7 mouse cellular contexts compared by ENCODE assay signal in the genomic region with DNA sequence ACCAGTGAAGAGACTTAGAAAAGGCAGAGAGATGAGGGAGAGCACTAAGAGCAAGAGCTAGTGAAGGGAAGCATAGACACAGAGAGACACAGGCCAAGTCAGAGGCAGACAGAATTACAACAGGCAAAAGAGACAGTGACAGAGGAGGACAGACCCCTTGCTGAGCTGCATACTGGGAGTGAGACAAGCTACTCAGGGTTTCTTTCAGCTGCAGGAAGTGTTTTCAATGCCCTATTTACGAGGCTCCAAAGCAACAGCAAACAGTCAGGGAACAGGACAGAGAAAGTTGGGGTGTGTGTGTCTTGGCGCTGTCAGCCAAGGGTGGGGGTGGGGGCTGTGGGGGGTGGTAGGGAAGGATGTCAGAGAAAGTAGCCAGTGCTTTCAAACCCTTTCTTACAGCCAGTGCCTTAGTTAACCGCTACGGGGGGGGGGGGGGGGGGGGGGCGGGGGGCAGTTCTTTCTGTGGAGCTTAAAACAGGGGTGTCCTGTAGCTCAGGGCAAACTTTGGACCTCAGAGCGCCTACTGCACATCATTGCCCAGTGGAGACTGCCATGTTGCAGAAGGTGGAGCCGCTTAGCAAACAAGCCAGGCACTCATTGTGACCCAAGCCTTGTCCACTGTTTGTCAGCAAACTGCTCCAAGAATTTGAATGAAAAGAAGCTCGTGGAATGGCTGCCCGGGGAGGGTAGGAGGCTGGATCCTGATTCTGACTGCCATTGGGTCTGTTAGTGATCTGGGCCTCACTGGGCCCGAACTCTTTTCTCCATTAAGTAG. TPM values are rescaled to one million over a fixed set of nuclear protein-coding genes. Genes with fewer than 3 reads are reported as not detected.
DNase-seq lines count a peak whose midpoint lies in the region; ATAC-seq and TF ChIP-seq lines count a peak whose summit lies in the region.

A gene (minus strand): TSS at position 107 of the 775 bp plus-strand sequence.

- no peaks in the 10 kb centered on the region for H3K36me3 ChIP-seq in lung, embryonic 14.5 days (ENCODE audit: insufficient read depth)
- H3K36me3 ChIP-seq in forebrain, embryonic 10.5 days (replicated peaks): no peaks in the 10 kb centered on the region
- H3K36me3 ChIP-seq in limb, embryonic 15.5 days: no peaks in the 10 kb centered on the region

- ATAC-seq in lung, embryonic 14.5 days (ENCODE audit: insufficient read depth): no peak
- no peak for ATAC-seq in limb, embryonic 15.5 days (ENCODE audit: insufficient number of reproducible peaks, low FRiP score, low TSS enrichment, low read depth)

- H3K27ac ChIP-seq in lung, embryonic 14.5 days (ENCODE audit: low read depth): no peak within 1 kb of the TSS
- H3K27ac ChIP-seq in forebrain, embryonic 10.5 days: peak within 1 kb of the TSS; percentile 48; the same call in 1 of the 2 replicates
- H3K27ac ChIP-seq in limb, embryonic 15.5 days: no peak within 1 kb of the TSS

- no peaks in the 10 kb centered on the region for H3K27me3 ChIP-seq in lung, embryonic 14.5 days (ENCODE audit: insufficient read depth, low read length)
- H3K27me3 ChIP-seq in forebrain, embryonic 10.5 days (ENCODE audit: poor library complexity, severe bottlenecking): peaks cover 33% of the 10 kb centered on the region
- H3K27me3 ChIP-seq in limb, embryonic 15.5 days: no peaks in the 10 kb centered on the region

- H3K9me3 ChIP-seq in lung, embryonic 14.5 days (ENCODE audit: low read depth, low read length): no peaks in the 10 kb centered on the region
- H3K9me3 ChIP-seq in forebrain, embryonic 10.5 days: no peaks in the 10 kb centered on the region
- no peaks in the 10 kb centered on the region for H3K9me3 ChIP-seq in limb, embryonic 15.5 days

- intact Hi-C loops in heart, postnatal 25 days (cut with DNase I): no loop called here

- 37% methylated on average over 7 of the region's 10 CpGs for WGBS in lung, embryonic 14.5 days
- 18% methylated on average over 8 of the region's 10 CpGs for WGBS in forebrain, embryonic 10.5 days
- 41% methylated on average over 7 of the region's 10 CpGs for WGBS in limb, embryonic 15.5 days

- 0 out of 2 replicates have a peak, but pooled peaks cover 9% of the 10 kb centered on the region for H3K4me1 ChIP-seq in lung, embryonic 14.5 days (ENCODE audit: insufficient read depth)
- H3K4me1 ChIP-seq in forebrain, embryonic 10.5 days: peaks cover 26% of the 10 kb centered on the region
- H3K4me1 ChIP-seq in limb, embryonic 15.5 days: peaks cover 7% of the 10 kb centered on the region

- DNase-seq in lung, embryonic 14.5 days: no peak
- DNase-seq in lung, adult 18-20 months: no peak
- DNase-seq in forebrain, embryonic 10.5 days (ENCODE audit: extremely low spot score, low spot score): no peak
- no peak for DNase-seq in heart, postnatal 25 days (ENCODE audit: low spot score)
- no peak for DNase-seq in MN1 (ENCODE audit: low spot score)
- no peak for DNase-seq in frontal cortex, postnatal 36 days (ENCODE audit: low spot score in 2 of 2)

- H3K4me2 ChIP-seq in lung, embryonic 14.5 days: peak within 1 kb of the TSS; percentile 51
- peak within 1 kb of the TSS; percentile 53 for H3K4me2 ChIP-seq in limb, embryonic 15.5 days

- H3K9ac ChIP-seq in lung, embryonic 14.5 days: no peak within 1 kb of the TSS
- 0 out of 2 replicates have a peak within 1 kb of the TSS, but pooled peaks have one; percentile 29 for H3K9ac ChIP-seq in limb, embryonic 15.5 days

- H3K4me3 ChIP-seq in lung, embryonic 14.5 days (ENCODE audit: low read depth, low read length): no peak within 1 kb of the TSS
- H3K4me3 ChIP-seq in forebrain, embryonic 10.5 days: peak within 1 kb of the TSS; percentile 33
- peak within 1 kb of the TSS; percentile 27; the same call in 1 of the 2 replicates for H3K4me3 ChIP-seq in limb, embryonic 15.5 days

- TF ChIP-seq CTCF in lung, embryonic 14.5 days (IDR thresholded peaks at IDR 0.05; ENCODE audit: low read depth): no peak

RNA-seq across cellular contexts. Expression of the gene that starts here (rescaled TPM):
- polyA plus RNA-seq in lung, embryonic 14.5 days (2014; fragmentation: Nextera tagmentation; extraction: Ambion mirVana): 1.1 and 2.3 TPM in 2 replicates
- 0.15 and 0.16 TPM in 2 replicates for polyA plus RNA-seq in forebrain, embryonic 10.5 days (2016; fragmentation: Nextera tagmentation; extraction: Ambion mirVana)
- total RNA-seq in heart, postnatal 25 days (2021): 10 to 100 TPM; 29.7 to 32.7 TPM
- polyA plus RNA-seq in limb, embryonic 15.5 days (2015; fragmentation: Nextera tagmentation; extraction: Ambion mirVana): 0.64 and 0.67 TPM in 2 replicates
